ENCODE assay signal across 8 mouse cellular contexts in genomic region chr6:134863146-134863545, GRCm38 (mm10). TPM values are rescaled to one million over a fixed set of nuclear protein-coding genes. Genes with fewer than 3 reads are reported as not detected.
DNase-seq lines count a peak whose midpoint lies in the region; ATAC-seq and TF ChIP-seq lines count a peak whose summit lies in the region.

No protein-coding gene starts in this region.

- H3K27me3 ChIP-seq in hindbrain, embryonic 12.5 days: no peaks in the 10 kb centered on the region
- no peaks in the 10 kb centered on the region for H3K27me3 ChIP-seq in lung, postnatal 0 days (replicated peaks; ENCODE audit: insufficient read depth, low read length)

- H3K4me3 ChIP-seq in hindbrain, embryonic 12.5 days: peak overlapping the region; percentile 23
- H3K4me3 ChIP-seq in lung, postnatal 0 days (ENCODE audit: low read depth, low read length): no peak overlapping the region

- peak; percentile 92 for ATAC-seq in hindbrain, embryonic 12.5 days (ENCODE audit: low FRiP score)
- peak; percentile 78 for ATAC-seq in lung, postnatal 0 days

- H3K4me1 ChIP-seq in hindbrain, embryonic 12.5 days: peaks cover 15% of the 10 kb centered on the region
- H3K4me1 ChIP-seq in lung, postnatal 0 days (ENCODE audit: insufficient read depth, low read depth, low read length): no peaks in the 10 kb centered on the region

- WGBS in hindbrain, embryonic 12.5 days: 2% methylated on average over 19 of the region's 19 CpGs
- 2% methylated on average over 19 of the region's 19 CpGs for WGBS in lung, postnatal 0 days

- 0 out of 2 replicates have a peak, but pooled peaks have one; percentile 33 for TF ChIP-seq EP300 in lung, postnatal 0 days (IDR thresholded peaks at IDR 0.05)

- peaks cover 20% of the 10 kb centered on the region for H3K36me3 ChIP-seq in hindbrain, embryonic 12.5 days
- H3K36me3 ChIP-seq in lung, postnatal 0 days (ENCODE audit: insufficient read depth, low read length): no peaks in the 10 kb centered on the region

- H3K9me3 ChIP-seq in hindbrain, embryonic 12.5 days (replicated peaks): no peaks in the 10 kb centered on the region
- no peaks in the 10 kb centered on the region for H3K9me3 ChIP-seq in lung, postnatal 0 days (ENCODE audit: low read length)

- peak; percentile 96 for TF ChIP-seq CTCF in lung, postnatal 0 days (IDR thresholded peaks at IDR 0.05)

- peak overlapping the region; percentile 54 for H3K4me2 ChIP-seq in hindbrain, embryonic 12.5 days (replicated peaks)
- H3K4me2 ChIP-seq in lung, postnatal 0 days (replicated peaks; ENCODE audit: low read depth, low read length): peak overlapping the region; percentile 14; the same call in 1 of the 2 replicates

- DNase-seq in NIH3T3 (ENCODE audit: low read depth): peak; percentile 97
- peak; percentile 98 to 99 for DNase-seq in cerebellum, postnatal 10 days
- DNase-seq in frontal cortex, postnatal 14 days (ENCODE audit: low spot score in 2 of 2): peak; percentile 94 to 99
- DNase-seq in layer of hippocampus, postnatal 10 days (ENCODE audit: low spot score in 2 of 2): peak; percentile 99 to 100
- peak; percentile 95 for DNase-seq in lung, postnatal 0 days (ENCODE audit: low spot score)
- peak; percentile 98 for DNase-seq in ovary, postnatal 14 days (ENCODE audit: low spot score)
- DNase-seq in thymus, postnatal 10 days (ENCODE audit: low spot score in 2 of 2): peak; percentile 86 to 98

- H3K9ac ChIP-seq in hindbrain, embryonic 12.5 days: peak overlapping the region; percentile 49
- H3K9ac ChIP-seq in lung, postnatal 0 days (replicated peaks; ENCODE audit: low read depth): no peak overlapping the region

- peak overlapping the region; percentile 77 for H3K27ac ChIP-seq in hindbrain, embryonic 12.5 days
- H3K27ac ChIP-seq in lung, postnatal 0 days (ENCODE audit: low read length): no peak overlapping the region

RNA-seq across cellular contexts. Expression of gene Crebl2, which starts 33.2 kb away (rescaled TPM):
- polyA plus RNA-seq in hindbrain, embryonic 12.5 days (2016; fragmentation: Nextera tagmentation; extraction: Ambion mirVana): 2.8 and 3.0 TPM in 2 replicates
- 10 to 100 TPM; 11.6 to 12.4 TPM for total RNA-seq in layer of hippocampus, postnatal 10 days (2021)
- 6.6 and 7.2 TPM in 2 replicates for polyA plus RNA-seq in lung, postnatal 0 days (2015; fragmentation: Nextera tagmentation; extraction: Ambion mirVana)

RNA-seq across cellular contexts. Expression of gene Gpr19, which starts 35.2 kb away (rescaled TPM):
- 31.3 and 31.8 TPM in 2 replicates for polyA plus RNA-seq in hindbrain, embryonic 12.5 days (2016; fragmentation: Nextera tagmentation; extraction: Ambion mirVana)
- 10 to 100 TPM; 27.1 to 27.2 TPM for total RNA-seq in layer of hippocampus, postnatal 10 days (2021)
- polyA plus RNA-seq in lung, postnatal 0 days (2015; fragmentation: Nextera tagmentation; extraction: Ambion mirVana): 9.3 and 9.8 TPM in 2 replicates

RNA-seq across cellular contexts. Expression of gene Cdkn1b, which starts 57.1 kb away (rescaled TPM):
- polyA plus RNA-seq in hindbrain, embryonic 12.5 days (2016; fragmentation: Nextera tagmentation; extraction: Ambion mirVana): 24.9 and 25.7 TPM in 2 replicates
- 10 to 100 TPM; 54.2 to 58.4 TPM for total RNA-seq in layer of hippocampus, postnatal 10 days (2021)
- 43.4 and 46.2 TPM in 2 replicates for polyA plus RNA-seq in lung, postnatal 0 days (2015; fragmentation: Nextera tagmentation; extraction: Ambion mirVana)
